Mouse (Mus musculus): Measurements from ENCODE around the gene Clca3b. TPM values are rescaled to one million over a fixed set of nuclear protein-coding genes. Genes with fewer than 3 reads are reported as not detected.
A peak's percentile ranks its signal among the peaks of the same experiment; 100 is the strongest.

Gene Clca3b
- total RNA-seq, 1 experiment = 0.85 TPM

DNA sequence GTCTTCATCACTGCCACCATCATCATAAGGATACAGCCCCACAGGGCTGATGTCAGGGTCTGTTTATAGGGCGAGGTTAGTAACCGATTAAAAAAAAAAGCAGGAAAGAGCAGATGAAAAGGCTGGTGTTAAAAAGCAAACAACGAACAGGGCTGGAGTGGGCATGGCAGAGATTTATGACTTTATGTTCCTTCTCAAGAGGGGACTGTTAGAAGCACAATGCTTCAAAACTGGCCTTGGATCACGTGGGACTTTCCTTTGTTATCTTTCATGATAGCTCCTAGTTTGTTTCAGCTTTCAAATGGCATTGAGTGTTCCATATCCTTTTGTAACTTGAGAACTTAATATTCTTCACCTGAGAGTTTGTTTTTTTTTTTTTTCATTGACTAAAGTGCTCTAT lies 427 bp upstream of the Clca3b start:
- H3K36me3 ChIP-seq (ENCODE audit: control insufficient read depth, insufficient read depth, low read length, poor library complexity, severe bottlenecking) = no peaks in the 10 kb centered on the region
- in situ Hi-C loops (cut with MboI; ENCODE audit: low sequenced_read_pairs in 2 of 2, unreplicated experiment in 2 of 2) = loop anchor here in 1 of 2 experiments (25.0 kb wide), 1 partner anchor 163 kb away; no protein-coding TSS in a partner anchor
- H3K4me3 ChIP-seq (ENCODE audit: insufficient read depth in 1 of 2, low read depth in 1 of 2, low read length in 2 of 2, poor library complexity in 1 of 2, severe bottlenecking in 1 of 2) = no peak overlapping the region

DNA sequence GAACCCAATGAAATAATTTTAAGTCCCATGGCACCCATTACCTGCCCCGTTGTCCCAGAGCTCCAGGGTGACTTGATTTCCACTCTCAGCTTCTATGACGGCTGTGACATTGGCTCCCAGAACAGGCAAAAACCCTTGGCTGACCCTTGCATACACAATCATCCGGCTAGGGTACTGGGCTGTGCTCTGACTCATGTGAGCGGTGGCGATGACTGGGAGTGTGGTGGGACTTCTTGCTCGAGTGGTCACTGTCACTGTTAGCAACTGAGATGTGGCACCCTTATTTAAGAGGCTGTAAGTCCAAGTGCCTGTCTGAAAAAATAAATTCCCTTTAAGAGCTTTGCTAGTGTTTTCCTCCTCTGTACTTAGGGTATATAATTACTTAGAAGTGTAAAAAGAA lies 21.9 kb downstream of the Clca3b start:
- in situ Hi-C loops (cut with MboI; ENCODE audit: low sequenced_read_pairs in 2 of 2, unreplicated experiment in 2 of 2) = loop anchor here (10.0 to 25.0 kb wide), 2 partner anchors 185 to 198 kb away; no protein-coding TSS in a partner anchor
- Histone ChIP-seq H3K9ac (ENCODE audit: insufficient read depth, low read depth, low read length, poor library complexity, severe bottlenecking) (no peak overlapping the region), H3K36me3 (ENCODE audit: control insufficient read depth, insufficient read depth, low read length, poor library complexity, severe bottlenecking) (no peaks in the 10 kb centered on the region; the same call in 1 of the 2 replicates), H3K4me3 (ENCODE audit: insufficient read depth in 1 of 2, low read depth in 1 of 2, low read length in 2 of 2, poor library complexity in 1 of 2, severe bottlenecking in 1 of 2) (no peak overlapping the region), H3K27ac (ENCODE audit: insufficient read depth, low read depth, low read length, poor library complexity, severe bottlenecking) (no peak overlapping the region), H3K4me1 (ENCODE audit: control insufficient read depth in 2 of 2, insufficient read depth in 2 of 2, low read length in 2 of 2, poor library complexity in 1 of 2) (no peaks in the 10 kb centered on the region), H3K9me3 (ENCODE audit: control insufficient read depth, insufficient read depth, low read depth, low read length) (no peaks in the 10 kb centered on the region)
- DNase-seq (ENCODE audit: low read depth, low spot score) = no peak
- TF ChIP-seq ZNF384 (IDR thresholded peaks at IDR 0.05; ENCODE audit: low read depth, low read length) (no peak), ZC3H11A (IDR thresholded peaks at IDR 0.05; ENCODE audit: borderline replicate concordance, low read depth, low read length) (no peak), CHD2 (IDR thresholded peaks at IDR 0.05; ENCODE audit: low read depth, low read length) (no peak), MAFK (IDR thresholded peaks at IDR 0.05; ENCODE audit: insufficient read depth, low read depth, low read length) (no peak), HCFC1 (IDR thresholded peaks at IDR 0.05; ENCODE audit: borderline replicate concordance, insufficient read depth, low read length) (no peak)

More for the DNA sequence above, 427 bp upstream of the Clca3b start:
- no peaks in the 10 kb centered on the region for H3K4me1 ChIP-seq (ENCODE audit: control insufficient read depth in 2 of 2, insufficient read depth in 2 of 2, low read length in 2 of 2, poor library complexity in 1 of 2)
- no peak overlapping the region for H3K27ac ChIP-seq (ENCODE audit: insufficient read depth, low read depth, low read length, poor library complexity, severe bottlenecking)
- DNase-seq (ENCODE audit: low read depth, low spot score) = no peak
- H3K9ac ChIP-seq (ENCODE audit: insufficient read depth, low read depth, low read length, poor library complexity, severe bottlenecking) = no peak overlapping the region
- no peaks in the 10 kb centered on the region for H3K9me3 ChIP-seq (ENCODE audit: control insufficient read depth, insufficient read depth, low read depth, low read length)
- TF ChIP-seq HCFC1 (IDR thresholded peaks at IDR 0.05; ENCODE audit: borderline replicate concordance, insufficient read depth, low read length) (no peak), CHD2 (IDR thresholded peaks at IDR 0.05; ENCODE audit: low read depth, low read length) (no peak), ZC3H11A (IDR thresholded peaks at IDR 0.05; ENCODE audit: borderline replicate concordance, low read depth, low read length) (no peak), MAFK (IDR thresholded peaks at IDR 0.05; ENCODE audit: insufficient read depth, low read depth, low read length) (no peak), ZNF384 (IDR thresholded peaks at IDR 0.05; ENCODE audit: low read depth, low read length) (no peak)

- no peaks in the 10 kb centered on the region for H3K4me1 ChIP-seq (ENCODE audit: control insufficient read depth in 2 of 2, insufficient read depth in 2 of 2, low read length in 2 of 2, poor library complexity in 1 of 2)
- peak; percentile 78 for DNase-seq (ENCODE audit: low read depth, low spot score)
- no peak overlapping the region for H3K4me3 ChIP-seq (ENCODE audit: insufficient read depth in 1 of 2, low read depth in 1 of 2, low read length in 2 of 2, poor library complexity in 1 of 2, severe bottlenecking in 1 of 2)
- H3K9ac ChIP-seq (ENCODE audit: insufficient read depth, low read depth, low read length, poor library complexity, severe bottlenecking) = no peak overlapping the region
- no peak for TF ChIP-seq MAFK (IDR thresholded peaks at IDR 0.05; ENCODE audit: insufficient read depth, low read depth, low read length)
- TF ChIP-seq ZC3H11A (IDR thresholded peaks at IDR 0.05; ENCODE audit: borderline replicate concordance, low read depth, low read length) = peak; percentile 80
- no peak for TF ChIP-seq HCFC1 (IDR thresholded peaks at IDR 0.05; ENCODE audit: borderline replicate concordance, insufficient read depth, low read length)
- no peak for TF ChIP-seq CHD2 (IDR thresholded peaks at IDR 0.05; ENCODE audit: low read depth, low read length)
- no peak for TF ChIP-seq ZNF384 (IDR thresholded peaks at IDR 0.05; ENCODE audit: low read depth, low read length)
- H3K27ac ChIP-seq (ENCODE audit: insufficient read depth, low read depth, low read length, poor library complexity, severe bottlenecking) = no peak overlapping the region
- H3K36me3 ChIP-seq (ENCODE audit: control insufficient read depth, insufficient read depth, low read length, poor library complexity, severe bottlenecking) = no peaks in the 10 kb centered on the region; the same call in 1 of the 2 replicates
- no peaks in the 10 kb centered on the region for H3K9me3 ChIP-seq (ENCODE audit: control insufficient read depth, insufficient read depth, low read depth, low read length)
- in situ Hi-C loops (cut with MboI; ENCODE audit: low sequenced_read_pairs in 2 of 2, unreplicated experiment in 2 of 2) = loop anchor here (10.0 to 25.0 kb wide), 2 partner anchors 187 to 200 kb away; no protein-coding TSS in a partner anchor
Observed at GRCm38 (mm10) chr3:144825151-144825550, 24.0 kb downstream of the Clca3b start.

DNA sequence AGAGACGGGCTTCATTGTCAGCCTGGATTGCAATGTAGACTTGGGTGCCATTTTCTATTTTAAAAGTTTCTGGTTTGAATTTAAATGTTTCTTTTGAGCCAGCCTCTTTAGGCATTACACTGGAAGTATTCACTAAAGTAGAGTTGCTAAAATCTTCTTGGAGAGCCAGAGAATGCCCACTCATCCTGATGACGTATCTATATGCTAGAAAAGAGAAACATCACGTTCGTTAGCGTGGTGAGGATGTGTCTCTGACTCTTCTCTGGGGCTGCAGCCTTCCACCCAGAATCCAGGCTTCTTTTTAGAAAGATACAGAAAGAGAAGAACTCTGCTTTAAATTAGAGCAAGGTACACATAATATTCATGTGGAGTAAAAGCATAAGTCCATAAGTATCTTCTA lies 25.8 kb downstream of the Clca3b start:
- Histone ChIP-seq H3K27ac (ENCODE audit: insufficient read depth, low read depth, low read length, poor library complexity, severe bottlenecking) (no peak overlapping the region), H3K4me3 (ENCODE audit: insufficient read depth in 1 of 2, low read depth in 1 of 2, low read length in 2 of 2, poor library complexity in 1 of 2, severe bottlenecking in 1 of 2) (no peak overlapping the region)

More for the DNA sequence above, 25.8 kb downstream of the Clca3b start:
- H3K4me1 ChIP-seq (ENCODE audit: control insufficient read depth in 2 of 2, insufficient read depth in 2 of 2, low read length in 2 of 2, poor library complexity in 1 of 2) = no peaks in the 10 kb centered on the region
- no peak overlapping the region for H3K9ac ChIP-seq (ENCODE audit: insufficient read depth, low read depth, low read length, poor library complexity, severe bottlenecking)
- H3K36me3 ChIP-seq (ENCODE audit: control insufficient read depth, insufficient read depth, low read length, poor library complexity, severe bottlenecking) = no peaks in the 10 kb centered on the region; the same call in 1 of the 2 replicates
- in situ Hi-C loops (cut with MboI; ENCODE audit: low sequenced_read_pairs in 2 of 2, unreplicated experiment in 2 of 2) = loop anchor here in 1 of 2 experiments (10.0 to 25.0 kb wide), 2 partner anchors 201 to 314 kb away; no protein-coding TSS in a partner anchor
- no peak for DNase-seq (ENCODE audit: low read depth, low spot score)
- H3K9me3 ChIP-seq (ENCODE audit: control insufficient read depth, insufficient read depth, low read depth, low read length) = no peaks in the 10 kb centered on the region
- TF ChIP-seq MAFK (IDR thresholded peaks at IDR 0.05; ENCODE audit: insufficient read depth, low read depth, low read length) = no peak
- TF ChIP-seq CHD2 (IDR thresholded peaks at IDR 0.05; ENCODE audit: low read depth, low read length) = no peak
- no peak for TF ChIP-seq ZNF384 (IDR thresholded peaks at IDR 0.05; ENCODE audit: low read depth, low read length)
- no peak for TF ChIP-seq ZC3H11A (IDR thresholded peaks at IDR 0.05; ENCODE audit: borderline replicate concordance, low read depth, low read length)
- no peak for TF ChIP-seq HCFC1 (IDR thresholded peaks at IDR 0.05; ENCODE audit: borderline replicate concordance, insufficient read depth, low read length)

Data from ES-E14 (cell line).